ENCODE assay signal across 9 mouse cellular contexts in the genomic region with DNA sequence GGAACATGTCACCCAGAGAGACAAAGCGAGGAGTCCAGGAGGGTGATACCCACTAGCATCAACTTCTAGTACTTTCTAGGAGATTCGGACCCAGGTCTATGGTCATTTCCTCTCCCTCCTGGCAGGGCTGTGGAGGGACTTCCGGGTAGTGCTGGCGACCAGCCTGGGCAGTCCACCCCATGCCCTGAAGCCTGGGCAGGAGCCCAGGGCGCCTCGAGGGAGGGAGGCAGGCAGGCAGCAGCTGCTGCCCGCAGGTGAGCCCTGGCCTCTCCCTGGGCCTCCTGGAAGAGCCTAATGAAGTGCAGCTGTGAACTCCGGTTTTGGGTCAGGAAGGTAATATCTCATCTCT.
DNase-seq lines count a peak whose midpoint lies in the region; ATAC-seq and TF ChIP-seq lines count a peak whose summit lies in the region.
"Had no signal": no experiment of that assay in that cellular context is flagged by ENCODE, and none has a peak within 500 bp of the region (broad histone marks: within the 10 kb centered on the region; RNA-seq: fewer than 3 reads in every experiment).

No protein-coding gene starts in this region.

- H3K79me2 ChIP-seq in liver, adult 2 months (ENCODE audit: control insufficient read depth, insufficient read depth, low read length) = no peaks in the 10 kb centered on the region

- 16% methylated on average over 7 of the region's 8 CpGs for WGBS in liver, adult 2 months
- WGBS in intestine, embryonic 14.5 days = 38% methylated on average over 8 of the region's 8 CpGs
- 19% methylated on average over 8 of the region's 8 CpGs for WGBS in lung, embryonic 14.5 days
- WGBS in stomach, postnatal 0 days = 20% methylated on average over 7 of the region's 8 CpGs

- no peak for TF ChIP-seq POLR2A in liver, adult 2 months (IDR thresholded peaks at IDR 0.05; ENCODE audit: extremely low read depth, insufficient read depth, low read length)

- intact Hi-C loops in left cerebral cortex, postnatal 10 days (cut with DNase I) = loop anchor here (5.0 kb wide), 1 partner anchor 71 kb away; no protein-coding TSS in a partner anchor

- no peaks in the 10 kb centered on the region for H3K36me3 ChIP-seq in liver, adult 2 months (ENCODE audit: control insufficient read depth, insufficient read depth, low read length)
- no peaks in the 10 kb centered on the region for H3K36me3 ChIP-seq in intestine, embryonic 14.5 days (ENCODE audit: control insufficient read depth, insufficient read depth, low read length)
- H3K36me3 ChIP-seq in lung, embryonic 14.5 days (ENCODE audit: insufficient read depth) = no peaks in the 10 kb centered on the region
- H3K36me3 ChIP-seq in stomach, postnatal 0 days (ENCODE audit: control insufficient read depth, insufficient read depth, low read length) = no peaks in the 10 kb centered on the region

- peak overlapping the region; percentile 27; the same call in 1 of the 2 replicates for H3K9ac ChIP-seq in liver, adult 2 months (ENCODE audit: low read depth, low read length)
- peak overlapping the region; percentile 14; the same call in 1 of the 2 replicates for H3K9ac ChIP-seq in intestine, embryonic 14.5 days (ENCODE audit: low read length)
- H3K9ac ChIP-seq in lung, embryonic 14.5 days = peak overlapping the region; percentile 38; the same call in 1 of the 2 replicates
- peak overlapping the region; percentile 43; the same call in 1 of the 2 replicates for H3K9ac ChIP-seq in stomach, postnatal 0 days (ENCODE audit: low read length)

- peak overlapping the region; percentile 36 for H3K4me2 ChIP-seq in intestine, embryonic 14.5 days (ENCODE audit: low read length)
- H3K4me2 ChIP-seq in lung, embryonic 14.5 days = peak overlapping the region; percentile 53
- H3K4me2 ChIP-seq in stomach, postnatal 0 days (replicated peaks; ENCODE audit: low read depth) = peak overlapping the region; percentile 44; the same call in 1 of the 2 replicates

- H3K4me3 ChIP-seq in liver, adult 2 months (ENCODE audit: insufficient read depth, low read depth, low read length) = 0 out of 2 replicates have a peak overlapping the region, but pooled peaks have one; percentile 1
- no peak overlapping the region for H3K4me3 ChIP-seq in intestine, embryonic 14.5 days (ENCODE audit: low read depth, low read length)
- H3K4me3 ChIP-seq in lung, embryonic 14.5 days (ENCODE audit: low read depth, low read length) = peak overlapping the region; percentile 6; the same call in 1 of the 2 replicates
- no peak overlapping the region for H3K4me3 ChIP-seq in stomach, postnatal 0 days (ENCODE audit: low read depth, low read length)
- H3K4me3 ChIP-seq: erythroblast, embryonic 14.5 days had no signal

- no peaks in the 10 kb centered on the region for H3K27me3 ChIP-seq in liver, adult 2 months (ENCODE audit: control insufficient read depth, insufficient read depth, low read length)
- no peaks in the 10 kb centered on the region for H3K27me3 ChIP-seq in intestine, embryonic 14.5 days (replicated peaks; ENCODE audit: control insufficient read depth, insufficient read depth, low read length)
- H3K27me3 ChIP-seq in lung, embryonic 14.5 days (ENCODE audit: insufficient read depth, low read length) = no peaks in the 10 kb centered on the region
- H3K27me3 ChIP-seq in stomach, postnatal 0 days (ENCODE audit: control insufficient read depth, insufficient read depth, low read length) = no peaks in the 10 kb centered on the region

- TF ChIP-seq CTCF in liver, adult 2 months (IDR thresholded peaks at IDR 0.05; ENCODE audit: low read depth, low read length) = no peak
- no peak for TF ChIP-seq CTCF in lung, embryonic 14.5 days (IDR thresholded peaks at IDR 0.05; ENCODE audit: low read depth)
- no peak for TF ChIP-seq CTCF in stomach, postnatal 0 days (IDR thresholded peaks at IDR 0.05; ENCODE audit: low read depth)

- peak overlapping the region; percentile 88 for H3K27ac ChIP-seq in liver, adult 2 months (replicated peaks; ENCODE audit: insufficient read depth, low read depth, low read length)
- H3K27ac ChIP-seq in intestine, embryonic 14.5 days (ENCODE audit: low read depth) = peak overlapping the region; percentile 87
- peak overlapping the region; percentile 98 for H3K27ac ChIP-seq in lung, embryonic 14.5 days (ENCODE audit: low read depth)
- peak overlapping the region; percentile 94 for H3K27ac ChIP-seq in stomach, postnatal 0 days (replicated peaks)

- ATAC-seq in intestine, embryonic 14.5 days (replicated peaks; ENCODE audit: low FRiP score, low TSS enrichment, low read depth) = no peak
- ATAC-seq in lung, embryonic 14.5 days (ENCODE audit: insufficient read depth) = no peak; the same call in 1 of the 2 replicates
- no peak for ATAC-seq in stomach, postnatal 0 days (ENCODE audit: low FRiP score, low TSS enrichment)

- no peaks in the 10 kb centered on the region for H3K9me3 ChIP-seq in intestine, embryonic 14.5 days (ENCODE audit: control insufficient read depth, low read length)
- H3K9me3 ChIP-seq in lung, embryonic 14.5 days (ENCODE audit: low read depth, low read length) = no peaks in the 10 kb centered on the region
- no peaks in the 10 kb centered on the region for H3K9me3 ChIP-seq in stomach, postnatal 0 days (ENCODE audit: control insufficient read depth, low read length)

- DNase-seq in liver, adult 2 months (ENCODE audit: extremely low read depth, low read depth, low spot score) = no peak
- DNase-seq in liver = no peak
- no peak for DNase-seq in intestine, embryonic 14.5 days (ENCODE audit: low spot score)
- DNase-seq in lung, embryonic 14.5 days = no peak
- no peak for DNase-seq in stomach, postnatal 0 days (ENCODE audit: low spot score)
- DNase-seq in adrenal gland, adult 8-10 months = no peak
- DNase-seq in embryo, embryonic 10.5 days (ENCODE audit: low spot score) = no peak
- no peak for DNase-seq in left cerebral cortex, postnatal 10 days (ENCODE audit: extremely low spot score in 1 of 2, low spot score in 2 of 2)

- peaks cover 32% of the 10 kb centered on the region for H3K4me1 ChIP-seq in liver, adult 2 months (ENCODE audit: control insufficient read depth, insufficient read depth, low read length)
- H3K4me1 ChIP-seq in intestine, embryonic 14.5 days (replicated peaks; ENCODE audit: control insufficient read depth, insufficient read depth, low read length) = peaks cover 50% of the 10 kb centered on the region
- peaks cover 54% of the 10 kb centered on the region for H3K4me1 ChIP-seq in lung, embryonic 14.5 days (ENCODE audit: insufficient read depth)
- H3K4me1 ChIP-seq in stomach, postnatal 0 days (replicated peaks; ENCODE audit: control insufficient read depth, insufficient read depth) = peaks cover 26% of the 10 kb centered on the region

- TF ChIP-seq EP300 in stomach, postnatal 0 days (optimal IDR thresholded peaks at IDR 0.05) = no peak

Comparison
In these comparisons a context has a peak if more than half of its experiments do, and no peak if none do; other contexts are left out.
1. H3K4me3 ChIP-seq: peak in liver, adult 2 months (single experiment) and lung, embryonic 14.5 days (single experiment); none in intestine, embryonic 14.5 days (single experiment) and stomach, postnatal 0 days (single experiment).
2. Peak in every context shown above with its lines, with median percentiles within 50 percentile points of each other: H3K27ac ChIP-seq, H3K9ac ChIP-seq and H3K4me2 ChIP-seq.